Mouse (Mus musculus) liver, adult 2 months (tissue): ENCODE data around the gene Rab3ip. TPM values are rescaled to one million over a fixed set of nuclear protein-coding genes. Genes with fewer than 3 reads are reported as not detected.

ENCODE experiments used
- DNase-seq: peaks from one replicate; pipeline ENCODE4 v3.0.0-alpha.2; 2011; ENCODE audit warnings: low read depth, low spot score; ENCODE audit errors: extremely low read depth
- H3K27ac ChIP-seq: fragments of 200-500 bp; replicated peaks from 2 replicates; pipeline ENCODE4 v1.5.1; 2012; ENCODE audit warnings: low read depth, mild to moderate bottlenecking, control low read depth, inconsistent platforms, low read length; ENCODE audit not compliant: insufficient read depth
- H3K27me3 ChIP-seq: fragments of 200-500 bp; 2 replicates; pipeline ENCODE4 v1.6.1; 2012; ENCODE audit warnings: mild to moderate bottlenecking, moderate library complexity, low read length, inconsistent platforms; ENCODE audit not compliant: control insufficient read depth, insufficient read depth
- H3K36me3 ChIP-seq: fragments of 200-500 bp; 2 replicates; pipeline ENCODE4 v1.6.1; 2012; ENCODE audit warnings: low read length, inconsistent platforms; ENCODE audit not compliant: control insufficient read depth, insufficient read depth
- H3K4me1 ChIP-seq: fragments of 200-500 bp; 2 replicates; pipeline ENCODE4 v1.6.1; 2011; ENCODE audit warnings: low read length; ENCODE audit not compliant: control insufficient read depth, insufficient read depth
- H3K4me3 ChIP-seq: fragments of 200-500 bp; 2 replicates; pipeline ENCODE4 v1.5.1; 2011; ENCODE audit warnings: low read depth, mild to moderate bottlenecking, control low read depth, low read length, moderate library complexity; ENCODE audit not compliant: insufficient read depth
- H3K79me2 ChIP-seq: fragments of 200-500 bp; 2 replicates; pipeline ENCODE4 v1.6.1; 2012; ENCODE audit warnings: inconsistent platforms, mild to moderate bottlenecking, low read length, moderate library complexity; ENCODE audit not compliant: control insufficient read depth, insufficient read depth
- H3K9ac ChIP-seq: fragments of 200-500 bp; 2 replicates; pipeline ENCODE4 v1.6.1; 2012; ENCODE audit warnings: low read depth, mild to moderate bottlenecking, control low read depth, inconsistent platforms, low read length
- CTCF ChIP-seq: fragments of 200-500 bp; IDR thresholded peaks from 2 replicates; pipeline ENCODE4 v1.5.1; 2011; ENCODE audit warnings: low read depth, low read length, control low read depth
- POLR2A ChIP-seq: fragments of 200-500 bp; IDR thresholded peaks from 2 replicates; pipeline ENCODE4 v1.6.1; 2011; ENCODE audit warnings: low read length, control low read depth; ENCODE audit not compliant: insufficient read depth; ENCODE audit errors: extremely low read depth
- WGBS: fragments of 180-500 bp; shearing (Covaris S2); methylation state at CpG from one replicate; pipeline ENCODE4 v1.1.7; 2018; 5-methylcytosine and 5-hydroxymethylcytosine counted together
- polyA plus RNA-seq: library from polyadenylated mRNA; depleted of rRNA; stranded (reverse); fragments of >200 nt; gene quantifications from 2 replicates; pipeline ENCODE4 v1.2.3, GENCODE M21; 2012
- total RNA-seq: library from RNA; depleted of rRNA; stranded (reverse); fragments of >200 nt; gene quantifications from 2 replicates; pipeline ENCODE4 v1.2.3, GENCODE M21; 2014

Rab3ip gene
- total and polyA plus RNA-seq, 2 experiments, result 25.9 to 66.5 TPM

- H3K79me2 ChIP-seq, result no peaks in the 10 kb centered on the region
- H3K9ac ChIP-seq, result no peak overlapping the region
- no peak overlapping the region for H3K4me3 ChIP-seq
- TF ChIP-seq CTCF (no peak), POLR2A (no peak)
- DNase-seq, result no peak
- H3K4me1 ChIP-seq, result no peaks in the 10 kb centered on the region
- no peaks in the 10 kb centered on the region for H3K27me3 ChIP-seq
- H3K36me3 ChIP-seq, result peaks cover 36% of the 10 kb centered on the region
- WGBS, result 93% methylated on average over 8 of the region's 8 CpGs
- no peak overlapping the region for H3K27ac ChIP-seq
Measured at GRCm38 (mm10) chr10:116915286-116915685, 35.3 kb downstream of the Rab3ip start.

- no peak overlapping the region for H3K27ac ChIP-seq
- H3K4me3 ChIP-seq, result no peak overlapping the region
- DNase-seq, result no peak
- no peaks in the 10 kb centered on the region for H3K27me3 ChIP-seq
- TF ChIP-seq POLR2A, result no peak
- TF ChIP-seq CTCF, result no peak
- peaks cover 40% of the 10 kb centered on the region for H3K36me3 ChIP-seq
- H3K4me1 ChIP-seq, result no peaks in the 10 kb centered on the region
- H3K9ac ChIP-seq, result no peak overlapping the region
- WGBS, result 91% methylated on average over 9 of the region's 9 CpGs
- H3K79me2 ChIP-seq, result no peaks in the 10 kb centered on the region
Measured at GRCm38 (mm10) chr10:116914586-116914985, 36.0 kb downstream of the Rab3ip start.

GRCm38 (mm10) chr10:116913647-116914273 is 36.8 kb downstream of the Rab3ip start:
- DNase-seq, result no peak
- no peak for TF ChIP-seq POLR2A
- no peak for TF ChIP-seq CTCF

GRCm38 (mm10) chr10:116912850-116913249 is 37.7 kb downstream of the Rab3ip start:
- H3K27me3 ChIP-seq, result no peaks in the 10 kb centered on the region
- no peak overlapping the region for H3K4me3 ChIP-seq
- H3K79me2 ChIP-seq, result no peaks in the 10 kb centered on the region
- no peak for TF ChIP-seq POLR2A
- TF ChIP-seq CTCF, result no peak
- H3K4me1 ChIP-seq, result no peaks in the 10 kb centered on the region
- no peak for DNase-seq
- H3K27ac ChIP-seq, result no peak overlapping the region
- H3K36me3 ChIP-seq, result peaks cover 45% of the 10 kb centered on the region
- no peak overlapping the region for H3K9ac ChIP-seq
- WGBS, result 95% methylated on average over 9 of the region's 9 CpGs

More at GRCm38 (mm10) chr10:116913647-116914273, 36.8 kb downstream of the Rab3ip start:
- Histone ChIP-seq H3K4me1 (no peaks in the 10 kb centered on the region), H3K27ac (no peak overlapping the region), H3K9ac (no peak overlapping the region), H3K4me3 (no peak overlapping the region), H3K27me3 (no peaks in the 10 kb centered on the region), H3K36me3 (peaks cover 44% of the 10 kb centered on the region), H3K79me2 (no peaks in the 10 kb centered on the region)
- WGBS, result 76% methylated on average over 17 of the region's 17 CpGs

GRCm38 (mm10) chr10:116908901-116909642 is 41.5 kb downstream of the Rab3ip start:
- Histone ChIP-seq H3K79me2 (no peaks in the 10 kb centered on the region), H3K4me3 (no peak overlapping the region), H3K27ac (no peak overlapping the region), H3K9ac (no peak overlapping the region), H3K27me3 (no peaks in the 10 kb centered on the region), H3K4me1 (no peaks in the 10 kb centered on the region), H3K36me3 (peaks cover 56% of the 10 kb centered on the region)
- WGBS, result 80% methylated on average over 15 of the region's 15 CpGs
- DNase-seq, result no peak
- TF ChIP-seq CTCF (no peak), POLR2A (no peak)

GRCm38 (mm10) chr10:116906794-116907193 is 43.8 kb downstream of the Rab3ip start:
- Histone ChIP-seq H3K4me1 (no peaks in the 10 kb centered on the region), H3K27me3 (no peaks in the 10 kb centered on the region), H3K36me3 (peaks cover 42% of the 10 kb centered on the region), H3K9ac (no peak overlapping the region), H3K4me3 (no peak overlapping the region), H3K79me2 (no peaks in the 10 kb centered on the region), H3K27ac (no peak overlapping the region)
- 93% methylated on average over 9 of the region's 9 CpGs for WGBS
- no peak for DNase-seq
- TF ChIP-seq CTCF, result no peak
- no peak for TF ChIP-seq POLR2A
